Mouse (Mus musculus) intestine, embryonic 16.5 days (tissue): ENCODE measurements around the gene Gm17622. TPM values are rescaled to one million over a fixed set of nuclear protein-coding genes. Genes with fewer than 3 reads are reported as not detected.

Source experiments
- ATAC-seq: fragments of 200-750 bp; cut with Nextera tagmentation; 2 replicates; pipeline ENCODE4 v1.8.0; 2017; ENCODE audit warnings: moderate TSS enrichment, moderate library complexity
- H3K27ac ChIP-seq: fragments of 300-500 bp; sonication (generic); 2 replicates; pipeline ENCODE4 v1.5.1; 2014; ENCODE audit warnings: mild to moderate bottlenecking, low read length
- H3K27me3 ChIP-seq: fragments of 300-500 bp; sonication (generic); replicated peaks from 2 replicates; pipeline ENCODE4 v1.6.1; 2014; ENCODE audit warnings: low read length, control low read depth, mixed read lengths; ENCODE audit not compliant: control insufficient read depth, insufficient read depth
- H3K36me3 ChIP-seq: fragments of 300-500 bp; sonication (generic); 2 replicates; pipeline ENCODE4 v1.6.1; 2014; ENCODE audit warnings: low read length, control low read depth; ENCODE audit not compliant: control insufficient read depth, insufficient read depth
- H3K4me1 ChIP-seq: fragments of 300-500 bp; sonication (generic); 2 replicates; pipeline ENCODE4 v1.6.1; 2014; ENCODE audit warnings: low read length, control low read depth, mixed read lengths; ENCODE audit not compliant: control insufficient read depth, insufficient read depth
- H3K4me2 ChIP-seq: fragments of 300-500 bp; sonication (generic); 2 replicates; pipeline ENCODE4 v1.6.1; 2014; ENCODE audit warnings: low read depth, low read length, control low read depth
- H3K4me3 ChIP-seq: fragments of 300-500 bp; sonication (generic); 2 replicates; pipeline ENCODE4 v1.5.1; 2014; ENCODE audit warnings: mild to moderate bottlenecking, low read length
- H3K9ac ChIP-seq: fragments of 300-500 bp; sonication (generic); 2 replicates; pipeline ENCODE4 v1.6.1; 2014; ENCODE audit warnings: low read depth, low read length
- H3K9me3 ChIP-seq: fragments of 300-500 bp; sonication (generic); 2 replicates; pipeline ENCODE4 v1.6.1; 2016; ENCODE audit warnings: low read length, control low read depth; ENCODE audit not compliant: control insufficient read depth
- WGBS: fragments of 180-500 bp; shearing (Covaris S2); extraction: QIAGEN DNeasy Blood & Tissue Kit; methylation state at CpG from one replicate; pipeline ENCODE4 v1.1.7; 2014; 5-methylcytosine and 5-hydroxymethylcytosine counted together
- polyA plus RNA-seq: library from polyadenylated mRNA; unstranded; fragments of >200 nt; fragmentation: Nextera tagmentation; extraction: Ambion mirVana; gene quantifications from 2 replicates; pipeline ENCODE4 v1.2.1, GENCODE M21; 2015

Gene Gm17622
- polyA plus RNA-seq, 1 experiment from 2014 or later = not detected

DNA sequence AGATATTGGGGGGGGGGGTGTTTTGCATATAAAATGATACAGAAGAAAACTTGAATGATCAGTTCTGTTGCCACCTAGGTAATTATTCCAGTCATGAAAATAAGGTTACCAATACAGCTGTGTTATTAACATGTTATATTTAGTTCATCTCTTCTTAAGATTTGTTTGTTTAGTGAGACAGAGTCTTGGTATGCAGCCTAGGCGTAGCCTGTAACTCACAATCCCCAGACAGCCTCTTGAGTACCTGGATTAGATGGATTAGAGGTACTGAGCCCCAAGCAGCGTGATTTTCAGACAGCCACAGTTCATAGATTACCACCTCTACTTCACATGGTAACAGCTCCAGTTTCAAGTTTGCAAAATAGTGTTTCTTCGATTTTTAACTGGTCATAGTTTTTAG is 47.6 kb downstream of the Gm17622 start:
- Histone ChIP-seq H3K4me1 (no peaks in the 10 kb centered on the region; the same call in 1 of the 2 replicates), H3K4me3 (no peak overlapping the region), H3K9me3 (no peaks in the 10 kb centered on the region), H3K27ac (no peak overlapping the region), H3K36me3 (no peaks in the 10 kb centered on the region), H3K4me2 (no peak overlapping the region), H3K9ac (no peak overlapping the region), H3K27me3 (no peaks in the 10 kb centered on the region)
- 71% methylated on average over 3 of the region's 3 CpGs for WGBS
- ATAC-seq = no peak

Other genes with a start within 250 kb of the Gm17622 start
- 8.9 and 10.7 TPM in 2 replicates for gene Poc5, start 102.4 kb upstream of the Gm17622 start, polyA plus RNA-seq
- 0.10 and 0.26 TPM in 2 replicates for gene Ankdd1b, start 19.5 kb upstream of the Gm17622 start, polyA plus RNA-seq
- gene Polk, start 51.8 kb downstream of the Gm17622 start, polyA plus RNA-seq = 8.0 and 8.3 TPM in 2 replicates
- 10.2 and 10.7 TPM in 2 replicates for gene Col4a3bp, start 51.9 kb downstream of the Gm17622 start, polyA plus RNA-seq
- gene Hmgcr, start 180.2 kb downstream of the Gm17622 start, polyA plus RNA-seq = 86.6 and 87.7 TPM in 2 replicates